Mouse (Mus musculus): ENCODE results near the gene Sik1.

GRCm38 (mm10) chr17:31905201-31905790 is 49.7 kb upstream of the Sik1 start:
- no peak for TF ChIP-seq POLR2AphosphoS2 (IDR thresholded peaks at IDR 0.05; ENCODE audit: low read depth, low read length)
- no peak for TF ChIP-seq POLR2A (IDR thresholded peaks at IDR 0.05; ENCODE audit: low read depth, low read length)
- TF ChIP-seq CTCF (conservative IDR thresholded peaks at IDR 0.05 in 1 of 2, IDR thresholded peaks at IDR 0.05 in 1 of 2; ENCODE audit: low read depth in 2 of 2, low read length in 2 of 2) = no peak
- TF ChIP-seq JUND (conservative IDR thresholded peaks at IDR 0.05; ENCODE audit: low read depth, low read length) = no peak
- no peak for TF ChIP-seq RAD21 (IDR thresholded peaks at IDR 0.05; ENCODE audit: low read depth, low read length)
- TF ChIP-seq GABPA (IDR thresholded peaks at IDR 0.05; ENCODE audit: insufficient replicate concordance, low read depth, low read length) = no peak
- no peak for TF ChIP-seq MEF2A (IDR thresholded peaks at IDR 0.05; ENCODE audit: borderline replicate concordance, low read depth, low read length)
- no peak for TF ChIP-seq ZMIZ1 (IDR thresholded peaks at IDR 0.05; ENCODE audit: low read depth, low read length)
- TF ChIP-seq MAZ (IDR thresholded peaks at IDR 0.05; ENCODE audit: low read depth, low read length) = no peak
- no peak for TF ChIP-seq EP300 (IDR thresholded peaks at IDR 0.05; ENCODE audit: low read length)
- TF ChIP-seq MXI1 (IDR thresholded peaks at IDR 0.05; ENCODE audit: low read depth, low read length) = no peak
- TF ChIP-seq CHD2 (IDR thresholded peaks at IDR 0.05; ENCODE audit: low read length) = no peak

Measured in CH12.LX (cell line).